Mouse (Mus musculus) heart, postnatal 0 days (tissue): ENCODE results near the gene Prpsap1. TPM values are rescaled to one million over a fixed set of nuclear protein-coding genes. Genes with fewer than 3 reads are reported as not detected.

Source experiments
- ATAC-seq: fragments of 200-750 bp; cut with Nextera tagmentation; 2 replicates; pipeline ENCODE4 v1.8.0; 2017; ENCODE audit warnings: low read depth, moderate number of reproducible peaks, moderate library complexity; ENCODE audit not compliant: insufficient read depth
- DNase-seq: peaks from one replicate; pipeline ENCODE4 v3.0.0-alpha.2; 2016; ENCODE audit warnings: low spot score
- H3K27ac ChIP-seq: fragments of 300-500 bp; sonication (generic); 2 replicates; pipeline ENCODE4 v1.5.1; 2014; ENCODE audit warnings: low read depth, mild to moderate bottlenecking
- H3K27me3 ChIP-seq: fragments of 300-500 bp; sonication (generic); 2 replicates; pipeline ENCODE4 v1.6.1; 2014; ENCODE audit warnings: low read length, mixed read lengths; ENCODE audit not compliant: control insufficient read depth, insufficient read depth
- H3K36me3 ChIP-seq: fragments of 300-500 bp; sonication (generic); replicated peaks from 2 replicates; pipeline ENCODE4 v1.6.1; 2014; ENCODE audit warnings: low read length, mixed read lengths; ENCODE audit not compliant: control insufficient read depth, insufficient read depth
- H3K4me1 ChIP-seq: fragments of 300-500 bp; sonication (generic); 2 replicates; pipeline ENCODE4 v1.6.1; 2014; ENCODE audit warnings: antibody characterized with exemption; ENCODE audit not compliant: control insufficient read depth, insufficient read depth
- H3K4me2 ChIP-seq: fragments of 300-500 bp; sonication (generic); 2 replicates; pipeline ENCODE4 v1.6.1; 2014; ENCODE audit warnings: low read depth, mild to moderate bottlenecking, low read length, moderate library complexity
- H3K4me3 ChIP-seq: fragments of 300-500 bp; sonication (generic); 2 replicates; pipeline ENCODE4 v1.5.1; 2014; ENCODE audit warnings: low read depth, low read length
- H3K9ac ChIP-seq: fragments of 300-500 bp; sonication (generic); replicated peaks from 2 replicates; pipeline ENCODE4 v1.6.1; 2014; ENCODE audit warnings: low read depth, low read length, mixed read lengths
- H3K9me3 ChIP-seq: fragments of 300-500 bp; sonication (generic); replicated peaks from 2 replicates; pipeline ENCODE4 v1.6.1; 2016; ENCODE audit warnings: low read length; ENCODE audit not compliant: control insufficient read depth
- CTCF ChIP-seq: IDR thresholded peaks from 2 replicates; pipeline ENCODE4 v1.5.1; 2016; ENCODE audit warnings: antibody characterized with exemption, control low read depth, low read depth
- EP300 ChIP-seq: IDR thresholded peaks from 2 replicates; pipeline ENCODE4 v1.6.1; 2016; ENCODE audit warnings: antibody characterized with exemption, low read depth
- WGBS: fragments of 180-500 bp; shearing (Covaris S2); extraction: QIAGEN DNeasy Blood & Tissue Kit; methylation state at CpG from one replicate; pipeline ENCODE4 v1.1.7; 2014; 5-methylcytosine and 5-hydroxymethylcytosine counted together
- polyA plus RNA-seq: library from polyadenylated mRNA; unstranded; fragments of >200 nt; fragmentation: Nextera tagmentation; extraction: Ambion mirVana; gene quantifications from 2 replicates; pipeline ENCODE4 v1.2.1, GENCODE M21; 2015
- total RNA-seq: library from RNA; depleted of rRNA; stranded (reverse); fragments of >200 nt; gene quantifications from 2 replicates; pipeline ENCODE4 v1.2.3, GENCODE M21; 2014; ENCODE audit warnings: low replicate concordance

Gene Prpsap1
- total and polyA plus RNA-seq, 2 experiments from 2014 or later: 43.3 to 59.2 TPM

DNA sequence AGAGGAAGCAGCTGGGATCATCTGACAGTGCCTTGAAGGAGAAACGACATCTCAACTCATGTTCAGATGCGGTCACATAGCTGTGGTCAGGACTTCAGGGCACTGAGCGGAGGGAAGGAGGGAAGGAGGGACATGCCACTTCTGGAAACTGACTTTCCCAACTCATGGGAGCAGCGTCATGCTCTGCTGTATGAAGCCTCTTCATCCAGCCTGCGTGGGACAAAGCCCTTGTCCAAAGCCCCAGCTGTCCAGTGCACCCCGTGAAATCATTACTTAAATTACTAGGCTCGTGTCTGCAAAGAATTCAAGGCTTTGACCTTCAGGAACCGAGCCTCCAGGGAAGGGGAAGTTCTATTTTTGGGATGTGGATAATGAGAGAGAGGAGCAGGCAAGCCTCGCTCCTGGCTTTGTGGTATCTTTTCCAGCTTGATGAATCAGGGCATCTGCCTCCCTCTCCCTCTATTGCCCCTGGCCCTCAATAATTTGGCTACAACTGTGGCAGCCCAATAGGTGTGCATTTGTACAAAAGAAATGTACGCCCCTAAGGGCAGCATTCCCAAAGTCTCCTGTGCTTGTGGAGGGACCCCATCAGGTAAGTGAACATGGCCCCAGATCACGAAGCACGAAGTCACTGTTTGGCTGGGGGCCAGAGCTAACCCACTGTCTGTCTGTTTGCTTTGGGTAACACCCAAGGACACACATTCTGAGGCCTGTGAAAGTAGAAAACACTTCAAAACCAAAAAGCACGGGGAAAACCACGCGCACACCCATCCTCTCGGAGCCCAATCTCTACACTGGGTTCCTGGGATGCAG lies 29.1 kb upstream of the Prpsap1 start:
- no peaks in the 10 kb centered on the region for H3K9me3 ChIP-seq
- H3K4me2 ChIP-seq: no peak overlapping the region
- peaks cover 22% of the 10 kb centered on the region for H3K4me1 ChIP-seq
- TF ChIP-seq CTCF: no peak
- TF ChIP-seq EP300: no peak
- ATAC-seq (peak; percentile 56), DNase-seq (peak; percentile 86)
- no peaks in the 10 kb centered on the region for H3K27me3 ChIP-seq
- no peaks in the 10 kb centered on the region for H3K36me3 ChIP-seq
- H3K4me3 ChIP-seq: no peak overlapping the region
- H3K27ac ChIP-seq: peak overlapping the region; percentile 86
- H3K9ac ChIP-seq: peak overlapping the region; percentile 13
- WGBS: 31% methylated on average over 16 of the region's 16 CpGs

DNA sequence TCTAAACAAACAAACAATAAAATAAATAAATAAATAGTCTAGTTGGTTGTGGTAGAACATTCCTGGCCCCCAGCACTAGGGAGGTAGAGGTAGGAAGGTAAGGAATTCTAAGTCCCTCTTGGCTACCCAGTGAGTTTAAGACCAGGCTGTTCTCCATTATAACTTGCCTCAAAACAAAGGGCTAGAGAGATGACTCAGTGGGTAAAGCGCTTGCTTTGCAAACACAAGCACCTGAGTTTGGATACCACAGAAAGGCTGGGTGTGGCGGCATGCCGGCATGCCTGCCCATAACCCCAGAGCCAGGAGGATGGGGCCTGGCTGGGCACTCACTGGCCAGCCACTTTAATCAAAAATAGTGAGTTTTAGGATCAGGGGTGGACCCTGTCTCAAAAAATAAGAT lies 28.0 kb upstream of the Prpsap1 start:
- TF ChIP-seq EP300 (no peak), CTCF (no peak)
- no peak for DNase-seq
- 91% methylated on average over 3 of the region's 3 CpGs for WGBS
- no peak overlapping the region for H3K4me2 ChIP-seq
- no peaks in the 10 kb centered on the region for H3K36me3 ChIP-seq
- no peak overlapping the region for H3K9ac ChIP-seq
- no peak for ATAC-seq
- no peaks in the 10 kb centered on the region for H3K9me3 ChIP-seq
- peaks cover 22% of the 10 kb centered on the region for H3K4me1 ChIP-seq
- H3K27ac ChIP-seq: peak overlapping the region; percentile 0; the same call in 1 of the 2 replicates
- H3K4me3 ChIP-seq: no peak overlapping the region
- H3K27me3 ChIP-seq: no peaks in the 10 kb centered on the region

DNA sequence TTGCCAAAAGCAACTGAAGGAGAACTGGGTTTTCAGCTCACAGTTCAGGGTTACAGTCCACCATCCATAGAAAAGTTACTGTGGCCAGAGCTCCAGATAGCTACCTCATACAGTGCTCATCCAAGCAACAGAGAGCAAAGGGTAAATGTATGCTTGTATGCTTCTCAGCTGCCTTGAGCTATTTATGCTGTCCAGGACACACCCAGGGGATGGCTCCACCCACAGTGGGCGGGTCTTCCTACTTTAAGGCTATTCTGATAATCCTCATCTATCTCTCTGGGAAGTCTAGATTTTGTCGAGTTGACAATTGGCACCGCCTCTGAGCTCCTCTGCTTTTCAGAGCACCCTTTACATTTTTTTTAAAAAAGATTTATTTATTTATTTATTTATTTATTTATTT lies 27.1 kb upstream of the Prpsap1 start:
- H3K4me2 ChIP-seq: no peak overlapping the region
- no peaks in the 10 kb centered on the region for H3K9me3 ChIP-seq
- H3K27ac ChIP-seq: no peak overlapping the region
- H3K9ac ChIP-seq: no peak overlapping the region
- DNase-seq (peak; percentile 11), ATAC-seq (no peak)
- no peak overlapping the region for H3K4me3 ChIP-seq
- WGBS: 66% methylated on average over 3 of the region's 3 CpGs
- TF ChIP-seq EP300 (no peak), CTCF (no peak)
- no peaks in the 10 kb centered on the region for H3K27me3 ChIP-seq
- H3K36me3 ChIP-seq: no peaks in the 10 kb centered on the region
- H3K4me1 ChIP-seq: peaks cover 22% of the 10 kb centered on the region

DNA sequence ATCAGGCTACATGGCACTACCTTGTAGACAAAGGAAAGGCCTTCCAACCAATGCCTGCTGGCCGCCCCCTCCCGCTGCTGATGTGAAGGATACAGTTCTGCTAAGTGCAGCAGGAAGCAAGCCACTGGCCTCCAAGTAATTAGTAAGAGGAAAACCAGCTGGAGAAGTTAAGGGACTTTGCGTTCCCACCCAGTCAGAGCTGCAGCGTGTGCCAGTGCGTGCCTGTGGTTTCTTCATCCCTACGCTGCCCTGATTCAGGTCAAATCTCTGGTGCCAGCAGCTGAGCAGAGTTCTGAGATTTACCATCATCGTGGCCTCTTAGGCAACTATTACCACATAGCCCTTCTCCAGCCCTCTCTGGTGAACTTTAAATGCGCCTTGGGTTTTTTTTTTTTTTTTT lies 24.5 kb upstream of the Prpsap1 start:
- 61% methylated on average over 8 of the region's 8 CpGs for WGBS
- Histone ChIP-seq H3K4me1 (peaks cover 12% of the 10 kb centered on the region), H3K4me2 (no peak overlapping the region), H3K9ac (no peak overlapping the region), H3K36me3 (no peaks in the 10 kb centered on the region), H3K4me3 (no peak overlapping the region), H3K9me3 (no peaks in the 10 kb centered on the region), H3K27ac (no peak overlapping the region), H3K27me3 (no peaks in the 10 kb centered on the region)
- TF ChIP-seq CTCF: no peak
- ATAC-seq (no peak), DNase-seq (peak; percentile 23)

DNA sequence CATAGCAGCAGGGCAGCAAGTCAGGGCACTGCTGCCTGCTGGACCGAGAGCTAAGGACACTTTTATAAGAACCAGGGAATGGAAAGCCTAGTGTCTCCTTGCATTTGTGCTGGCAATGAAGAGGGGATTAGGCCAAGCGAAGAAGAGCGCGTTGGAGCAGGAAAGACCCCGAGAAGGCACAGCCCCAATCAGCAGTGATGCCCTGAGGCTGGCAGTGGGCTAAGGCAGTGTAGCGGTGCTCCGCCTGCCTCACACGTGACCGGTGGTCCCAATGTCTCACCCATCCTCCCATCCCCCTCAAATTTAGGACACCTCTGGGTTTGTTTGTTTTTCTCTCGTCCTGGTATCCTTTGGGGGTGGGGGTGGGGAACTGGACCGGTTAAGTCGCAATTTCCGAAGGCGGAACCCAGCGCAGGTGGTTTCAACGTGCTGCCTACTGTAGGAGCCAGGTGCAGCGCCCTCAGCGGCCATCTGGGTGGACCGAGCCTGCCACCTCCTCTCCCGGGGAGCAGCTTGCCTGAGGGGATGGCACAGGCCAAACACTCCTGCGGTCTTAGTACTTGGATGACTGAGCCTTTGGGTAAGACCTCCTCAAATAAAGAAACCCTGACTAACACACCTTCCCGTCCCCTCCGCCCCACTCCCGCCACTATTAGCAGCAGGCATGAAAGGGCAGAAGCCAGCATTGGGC lies 21.5 kb upstream of the Prpsap1 start:
- H3K4me3 ChIP-seq: no peak overlapping the region
- TF ChIP-seq EP300: no peak
- no peak for TF ChIP-seq CTCF

More for the DNA sequence above, 21.5 kb upstream of the Prpsap1 start:
- no peaks in the 10 kb centered on the region for H3K27me3 ChIP-seq
- WGBS: 33% methylated on average over 24 of the region's 24 CpGs
- no peaks in the 10 kb centered on the region for H3K36me3 ChIP-seq
- no peaks in the 10 kb centered on the region for H3K9me3 ChIP-seq
- ATAC-seq (no peak), DNase-seq (no peak)
- no peaks in the 10 kb centered on the region for H3K4me1 ChIP-seq
- no peak overlapping the region for H3K4me2 ChIP-seq
- H3K9ac ChIP-seq: no peak overlapping the region
- H3K27ac ChIP-seq: no peak overlapping the region
